Mouse (Mus musculus) frontal cortex, postnatal 10 days (tissue): ENCODE data around the gene Nav2.

Experiments used
- DNase-seq, 2 experiments: peaks; one replicate each; pipeline ENCODE4 v3.0.0; 2022; ENCODE audit warnings: low spot score in 2 of 2, mixed read lengths in 1 of 2

Nav2 gene

DNA sequence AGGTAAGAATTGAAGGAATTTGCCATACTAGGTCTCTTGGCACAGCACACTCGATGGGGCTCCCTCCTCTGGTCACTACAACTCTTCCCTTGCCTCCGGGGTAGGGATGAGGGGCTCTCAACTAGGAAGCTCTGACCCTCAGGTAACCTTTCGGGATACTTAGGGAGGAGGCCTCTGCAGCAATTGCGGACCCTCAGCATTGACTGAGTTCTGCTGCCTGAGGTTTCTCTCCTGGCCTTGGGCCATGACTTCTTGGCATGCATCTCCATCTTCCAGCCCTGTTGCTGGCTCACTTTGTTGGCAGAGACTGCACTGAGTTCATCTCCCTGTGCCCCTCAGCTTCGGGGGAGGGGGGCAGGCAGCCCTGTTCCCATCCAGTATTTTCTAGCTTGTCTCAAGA, 650.4 kb downstream of the Nav2 start:
- no peak for DNase-seq

- DNase-seq = no peak
These were observed 651.5 kb downstream of the Nav2 start for GRCm38 (mm10) chr7:49560012-49560411.

- no peak for DNase-seq
These were observed 653.9 kb downstream of the Nav2 start for GRCm38 (mm10) chr7:49562404-49562803.

- no peak for DNase-seq
These were observed 654.3 kb downstream of the Nav2 start for GRCm38 (mm10) chr7:49562851-49563250.

GRCm38 (mm10) chr7:49565084-49565483, 656.6 kb downstream of the Nav2 start:
- no peak for DNase-seq

- no peak for DNase-seq
These were observed 657.3 kb downstream of the Nav2 start for GRCm38 (mm10) chr7:49565798-49566197.

DNA sequence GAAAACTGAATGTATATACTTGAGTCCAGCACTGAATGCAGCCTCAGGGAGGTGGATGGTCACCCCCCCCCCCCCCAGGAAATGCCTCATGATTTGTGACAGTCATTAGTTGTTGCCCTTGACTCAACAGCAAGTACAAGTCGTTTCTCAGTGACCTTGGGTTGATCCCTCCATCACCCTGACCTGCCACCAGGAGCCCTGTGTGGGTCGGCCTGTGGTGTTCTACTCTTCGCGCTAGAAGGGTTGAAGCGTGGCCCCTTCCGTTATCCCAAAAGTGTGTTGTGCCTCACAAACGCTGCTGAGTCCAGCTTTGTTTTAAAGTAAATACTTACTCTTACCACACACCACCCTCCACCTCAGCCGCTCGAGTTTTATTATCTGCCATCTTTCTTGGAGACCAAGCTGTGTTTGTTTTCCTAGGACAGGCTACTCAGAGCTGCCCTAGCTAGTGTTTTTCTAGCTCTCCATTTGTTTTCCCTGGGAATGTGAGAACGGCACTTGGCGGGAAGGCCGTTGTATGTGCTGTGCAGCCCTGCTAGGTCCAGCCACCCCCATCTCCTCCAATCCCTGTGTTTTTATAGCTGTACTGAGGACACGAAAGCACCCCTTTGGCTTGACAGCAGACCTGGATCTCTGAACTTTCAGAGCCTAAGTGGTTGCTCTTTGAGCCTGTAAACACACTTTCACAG, 659.0 kb downstream of the Nav2 start:
- no peak for DNase-seq

- peak; percentile 37 to 45 for DNase-seq
These were observed 661.1 kb downstream of the Nav2 start for GRCm38 (mm10) chr7:49569646-49570045.

- DNase-seq = no peak
These were observed 663.1 kb downstream of the Nav2 start for GRCm38 (mm10) chr7:49571606-49572005.

DNA sequence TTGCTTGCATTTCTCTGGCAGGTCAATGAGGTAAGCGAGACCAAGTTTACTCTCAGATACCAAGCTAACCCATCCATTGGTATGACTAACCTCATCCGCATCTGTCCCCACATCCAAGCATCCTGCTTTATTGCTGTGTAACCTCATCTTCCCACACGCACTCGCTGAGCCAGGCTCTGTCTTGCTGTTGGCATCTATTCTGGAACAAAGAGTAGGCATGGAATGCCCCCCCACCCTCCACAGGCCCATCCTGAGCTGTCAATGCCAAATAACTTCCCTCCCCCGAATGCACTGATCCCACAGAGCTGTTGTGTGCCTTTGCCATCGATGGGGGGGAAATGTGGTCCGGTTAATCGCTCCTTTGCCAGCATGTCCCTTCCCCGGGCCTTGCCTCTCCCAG, 666.7 kb downstream of the Nav2 start:
- no peak for DNase-seq

DNA sequence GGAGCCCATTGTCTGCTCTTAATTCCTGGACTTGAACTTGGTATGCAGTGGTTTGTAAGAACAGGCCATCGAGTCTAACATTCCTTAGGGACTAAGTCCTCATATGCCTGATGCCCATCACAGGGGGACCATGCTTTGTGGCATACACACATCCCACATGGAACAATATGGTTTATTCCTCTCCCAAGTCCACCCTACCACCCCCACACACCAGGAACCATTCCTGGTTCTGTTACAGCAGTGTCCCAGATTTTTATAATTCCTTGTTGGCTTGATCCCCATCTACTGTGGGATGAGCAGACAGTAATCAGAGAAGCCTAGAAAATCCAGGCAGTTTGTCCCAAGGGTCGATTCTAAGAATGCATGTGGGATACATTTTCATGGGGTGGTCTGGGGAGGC, 668.6 kb downstream of the Nav2 start:
- DNase-seq = no peak

DNA sequence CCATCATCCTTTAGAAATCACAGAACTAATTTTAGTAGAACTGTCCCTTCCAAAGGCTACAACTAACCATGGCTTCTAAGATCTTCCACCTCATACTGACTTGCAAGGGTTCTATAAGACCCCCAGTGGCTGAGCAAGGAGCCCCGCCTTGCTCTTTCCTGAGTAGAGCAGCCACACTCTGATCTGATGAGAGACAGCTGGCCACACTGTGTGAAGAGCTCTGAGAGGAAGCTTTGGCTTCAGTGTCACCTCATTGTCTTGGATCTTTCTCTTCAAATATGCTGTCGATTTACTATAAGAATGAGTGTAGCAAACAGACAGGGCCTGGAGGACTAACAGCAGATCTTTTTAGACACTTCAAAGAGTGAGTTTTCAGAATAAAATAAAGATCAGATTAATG, 673.4 kb downstream of the Nav2 start:
- no peak for DNase-seq

DNA sequence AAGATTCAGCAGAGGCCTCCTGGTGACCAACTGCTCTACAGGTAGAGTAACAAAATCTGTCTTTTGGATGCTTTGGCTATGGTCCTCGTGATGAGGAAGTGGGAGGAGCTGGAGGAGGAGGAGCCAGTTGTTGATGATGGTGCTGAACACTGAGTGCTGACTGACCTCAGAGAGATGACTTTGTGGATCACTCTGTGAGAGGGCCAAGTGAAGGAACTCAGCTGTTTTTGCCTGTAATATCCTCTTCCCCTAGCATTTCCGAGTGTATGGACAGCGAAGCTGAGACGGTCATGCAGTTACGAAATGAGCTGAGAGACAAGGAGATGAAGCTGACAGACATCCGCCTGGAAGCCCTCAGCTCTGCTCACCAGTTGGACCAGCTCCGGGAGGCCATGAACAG, 674.0 kb downstream of the Nav2 start:
- no peak for DNase-seq

DNA sequence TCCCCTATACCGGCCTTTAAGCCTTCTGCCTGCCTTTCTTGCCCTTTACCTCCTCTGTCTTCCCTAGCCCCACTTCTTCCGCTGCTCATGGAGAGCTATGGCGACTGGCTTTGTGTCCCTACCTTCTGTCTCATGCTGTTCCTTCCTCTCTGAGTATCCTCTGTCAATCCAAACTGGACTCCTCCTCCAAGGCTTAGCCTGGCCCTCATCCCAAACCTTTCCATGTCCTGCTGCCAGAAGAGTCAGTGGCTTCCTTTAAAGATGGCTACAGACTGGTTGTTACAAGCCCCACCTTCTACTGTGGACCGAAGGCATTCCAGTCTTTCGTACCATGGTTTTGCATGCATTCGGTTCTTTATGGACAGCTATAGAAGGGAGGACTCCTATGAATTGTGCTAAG, 674.7 kb downstream of the Nav2 start:
- no peak for DNase-seq

GRCm38 (mm10) chr7:49586530-49587120, 678.1 kb downstream of the Nav2 start:
- DNase-seq = no peak

DNA sequence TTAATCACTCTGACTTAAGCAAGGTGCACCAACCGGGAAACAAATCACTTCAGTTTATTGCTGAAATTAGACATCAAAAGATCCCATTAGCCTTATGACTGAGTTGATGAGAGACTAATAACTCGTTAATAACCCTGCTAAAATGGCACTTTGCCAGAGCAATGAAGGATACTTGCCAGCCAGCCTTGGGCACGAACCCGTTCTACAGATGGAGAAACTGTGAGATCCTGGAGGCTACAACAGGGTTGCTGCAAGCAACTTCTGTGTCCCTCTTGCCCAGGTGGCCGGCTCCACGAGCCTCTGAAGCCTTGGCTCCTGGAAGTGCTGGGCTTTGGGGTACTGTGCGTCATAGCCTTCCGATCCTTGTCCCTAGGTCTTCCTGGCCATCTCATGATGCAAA, 681.1 kb downstream of the Nav2 start:
- DNase-seq = no peak

GRCm38 (mm10) chr7:49597776-49598175, 689.3 kb downstream of the Nav2 start:
- no peak for DNase-seq

DNA sequence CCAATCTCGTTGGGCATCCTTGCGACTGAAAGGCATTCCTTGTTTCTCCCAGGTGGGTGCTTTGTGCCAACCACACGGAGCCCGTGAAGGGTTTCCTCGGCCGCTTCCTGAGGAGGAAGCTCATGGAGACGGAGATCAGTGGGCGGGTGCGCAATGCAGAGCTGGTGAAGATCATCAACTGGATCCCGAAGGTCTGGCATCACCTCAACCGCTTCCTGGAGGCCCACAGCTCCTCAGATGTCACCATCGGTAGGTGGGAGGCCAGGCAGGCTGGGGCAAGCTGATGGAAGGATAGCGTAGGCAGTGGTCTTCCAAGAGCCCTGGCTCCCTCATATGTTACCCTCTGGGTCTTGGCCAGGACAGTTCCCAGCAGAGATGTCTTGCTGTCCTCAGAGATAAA, 689.7 kb downstream of the Nav2 start:
- no peak for DNase-seq

DNA sequence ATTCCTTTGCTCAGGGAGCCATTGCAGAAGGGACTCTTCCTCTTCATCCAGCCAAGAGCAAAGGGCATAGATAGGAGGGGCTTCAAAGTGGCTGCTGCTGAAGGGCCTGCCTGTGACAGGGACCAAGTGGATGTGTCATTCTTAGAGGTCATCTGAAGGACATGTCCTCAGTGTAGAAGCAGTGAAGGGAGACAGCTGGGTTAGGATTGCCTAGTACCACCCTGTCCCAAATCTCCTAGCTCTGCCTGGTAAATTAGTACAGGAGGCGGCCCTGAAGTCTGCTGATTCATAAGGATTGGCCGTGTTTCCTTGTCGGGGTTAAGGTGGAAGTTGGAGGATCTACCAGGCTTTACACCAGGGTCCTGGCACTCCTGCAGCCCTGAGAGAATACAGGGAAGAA, 691.4 kb downstream of the Nav2 start:
- DNase-seq = no peak

GRCm38 (mm10) chr7:49601191-49601975, 692.9 kb downstream of the Nav2 start:
- DNase-seq = peak; percentile 67 to 68

GRCm38 (mm10) chr7:49604244-49604643, 695.7 kb downstream of the Nav2 start:
- no peak for DNase-seq

GRCm38 (mm10) chr7:49604965-49605795, 696.7 kb downstream of the Nav2 start:
- DNase-seq = no peak
